Mouse (Mus musculus): ENCODE data around the gene Orm2. TPM values are rescaled to one million over a fixed set of nuclear protein-coding genes. Genes with fewer than 3 reads are reported as not detected.

Gene Orm2
- total and polyA plus RNA-seq, 3 experiments, result not detected

DNA sequence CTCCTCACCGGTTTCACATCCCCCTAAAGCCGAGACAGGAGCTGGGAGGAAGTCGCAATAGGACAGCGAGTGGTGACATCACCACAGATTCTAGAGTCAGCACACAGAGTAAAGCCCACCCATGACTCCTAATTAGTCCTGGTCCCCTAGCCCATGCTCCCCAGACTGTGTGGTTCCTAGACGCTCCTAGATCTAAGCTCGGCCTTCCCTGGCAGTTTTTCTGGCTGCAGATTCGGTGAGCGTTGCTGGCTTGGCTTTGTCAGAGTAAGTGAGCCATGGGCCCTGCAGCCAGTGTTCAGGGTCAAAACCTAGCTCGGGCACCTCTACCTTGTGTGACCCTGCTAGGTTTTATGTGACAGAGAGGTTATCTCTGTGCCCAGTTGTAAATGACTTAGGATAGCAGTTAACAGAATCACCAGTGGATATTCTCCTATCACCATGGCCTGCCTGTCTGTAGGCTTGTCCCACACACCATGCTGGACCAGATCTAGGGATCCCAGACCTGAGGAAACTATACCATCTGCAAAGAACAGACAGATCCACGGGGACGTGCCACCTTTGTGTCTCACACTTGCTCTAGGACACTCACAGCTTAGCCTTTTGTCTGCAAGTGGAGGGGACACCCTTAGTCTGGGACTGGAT, 27.8 kb downstream of the Orm2 start:
- intact Hi-C loops (cut with DNase I), result no loop called here
- DNase-seq, result peak in 1 of 2 experiments; percentile 25

DNA sequence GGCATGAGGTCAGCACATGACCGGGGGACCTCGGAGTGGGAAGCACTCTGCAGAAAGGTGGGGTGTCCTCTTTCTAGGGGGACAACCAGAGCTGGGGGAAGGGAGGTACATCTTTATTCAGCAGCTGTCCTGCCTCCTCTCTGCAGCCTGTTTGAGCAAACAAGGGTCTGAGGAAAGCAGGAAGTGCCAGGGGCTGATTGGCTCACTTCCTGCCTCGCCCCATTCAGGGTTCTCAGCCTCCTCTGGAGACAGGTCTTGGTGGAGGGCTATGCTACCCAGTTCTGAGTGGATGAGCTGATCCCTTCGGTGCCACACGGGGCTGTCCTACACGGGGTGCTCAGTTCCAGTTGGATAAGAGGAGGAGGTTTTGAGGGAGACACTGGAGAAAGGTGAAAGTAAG, 29.1 kb downstream of the Orm2 start:
- no peak overlapping the region for H3K27ac ChIP-seq
- H3K27me3 ChIP-seq (ENCODE audit: control insufficient read depth, insufficient read depth, low read length), result no peaks in the 10 kb centered on the region
- intact Hi-C loops (cut with DNase I), result no loop called here
- peaks cover 3% of the 10 kb centered on the region; the same call in 1 of the 2 replicates for H3K4me1 ChIP-seq (ENCODE audit: control insufficient read depth, insufficient read depth, low read length)
- no peak for TF ChIP-seq EP300 (IDR thresholded peaks at IDR 0.05; ENCODE audit: insufficient read depth, low read depth, low read length)
- no peak for TF ChIP-seq POLR2A (IDR thresholded peaks at IDR 0.05; ENCODE audit: insufficient read depth, low read depth, low read length)
- no peak for TF ChIP-seq CTCF (IDR thresholded peaks at IDR 0.05)
- WGBS, result 66% methylated on average over 6 of the region's 6 CpGs
- no peaks in the 10 kb centered on the region for H3K36me3 ChIP-seq (ENCODE audit: control insufficient read depth, insufficient read depth, low read length)
- H3K9ac ChIP-seq (ENCODE audit: low read depth, low read length), result no peak overlapping the region
- no peaks in the 10 kb centered on the region for H3K79me2 ChIP-seq (replicated peaks; ENCODE audit: control insufficient read depth, insufficient read depth, low read length)
- H3K4me3 ChIP-seq, result no peak overlapping the region
- peak in 1 of 2 experiments; percentile 31 for DNase-seq

More for the DNA sequence above, 27.8 kb downstream of the Orm2 start:
- TF ChIP-seq EP300 (IDR thresholded peaks at IDR 0.05; ENCODE audit: insufficient read depth, low read depth, low read length), result no peak
- TF ChIP-seq POLR2A (IDR thresholded peaks at IDR 0.05; ENCODE audit: insufficient read depth, low read depth, low read length), result no peak
- no peak for TF ChIP-seq CTCF (IDR thresholded peaks at IDR 0.05)
- Histone ChIP-seq H3K9ac (ENCODE audit: low read depth, low read length) (no peak overlapping the region), H3K79me2 (replicated peaks; ENCODE audit: control insufficient read depth, insufficient read depth, low read length) (no peaks in the 10 kb centered on the region), H3K36me3 (ENCODE audit: control insufficient read depth, insufficient read depth, low read length) (no peaks in the 10 kb centered on the region), H3K4me1 (ENCODE audit: control insufficient read depth, insufficient read depth, low read length) (peaks cover 3% of the 10 kb centered on the region; the same call in 1 of the 2 replicates), H3K27me3 (ENCODE audit: control insufficient read depth, insufficient read depth, low read length) (no peaks in the 10 kb centered on the region), H3K4me3 (no peak overlapping the region), H3K27ac (no peak overlapping the region)
- WGBS, result 77% methylated on average over 11 of the region's 11 CpGs

DNA sequence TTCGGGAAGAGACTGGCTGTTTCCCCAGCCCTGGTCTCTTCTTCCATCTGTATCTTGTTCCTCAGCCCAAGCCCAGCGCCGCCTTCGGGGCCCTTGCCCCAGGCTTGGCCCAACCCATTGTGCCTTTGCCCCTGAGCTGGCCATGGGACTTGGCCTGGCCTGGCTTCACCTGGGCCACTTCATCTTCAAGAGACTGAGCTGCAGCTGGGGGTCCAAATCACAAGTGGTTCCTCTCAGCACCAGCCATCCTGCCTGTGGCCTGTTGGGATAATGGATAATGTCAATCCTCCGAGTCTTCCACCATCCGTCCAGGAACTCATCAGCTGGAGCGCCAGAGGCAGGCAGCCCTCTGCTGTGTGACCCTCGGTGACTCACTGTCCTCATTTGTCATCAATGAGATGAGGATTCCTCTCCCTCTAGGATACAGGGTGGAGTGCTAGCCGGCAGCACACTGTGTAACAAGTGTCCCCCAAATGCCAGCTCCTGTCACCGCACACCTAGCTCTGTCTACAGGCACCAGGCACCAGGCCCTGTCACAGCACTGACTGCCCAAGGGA, 35.8 kb downstream of the Orm2 start:
- Histone ChIP-seq H3K27ac (no peak overlapping the region; the same call in 1 of the 2 replicates), H3K4me1 (ENCODE audit: control insufficient read depth, insufficient read depth, low read length) (peaks cover 17% of the 10 kb centered on the region), H3K27me3 (ENCODE audit: control insufficient read depth, insufficient read depth, low read length) (no peaks in the 10 kb centered on the region), H3K79me2 (replicated peaks; ENCODE audit: control insufficient read depth, insufficient read depth, low read length) (no peaks in the 10 kb centered on the region), H3K36me3 (ENCODE audit: control insufficient read depth, insufficient read depth, low read length) (no peaks in the 10 kb centered on the region), H3K4me3 (no peak overlapping the region), H3K9ac (ENCODE audit: low read depth, low read length) (no peak overlapping the region)
- intact Hi-C loops (cut with DNase I), result no loop called here
- no peak for DNase-seq
- TF ChIP-seq EP300 (IDR thresholded peaks at IDR 0.05; ENCODE audit: insufficient read depth, low read depth, low read length) (no peak), CTCF (IDR thresholded peaks at IDR 0.05) (no peak)
- 86% methylated on average over 10 of the region's 10 CpGs for WGBS

GRCm38 (mm10) chr4:63398854-63399609, 36.8 kb downstream of the Orm2 start:
- 32% methylated on average over 11 of the region's 11 CpGs for WGBS
- no peak for TF ChIP-seq CTCF (IDR thresholded peaks at IDR 0.05)
- DNase-seq, result peak; percentile 61 to 79
- Histone ChIP-seq H3K27me3 (ENCODE audit: control insufficient read depth, insufficient read depth, low read length) (no peaks in the 10 kb centered on the region), H3K9ac (ENCODE audit: low read depth, low read length) (peak overlapping the region; percentile 4; the same call in 1 of the 2 replicates), H3K27ac (peak overlapping the region; percentile 80), H3K79me2 (replicated peaks; ENCODE audit: control insufficient read depth, insufficient read depth, low read length) (no peaks in the 10 kb centered on the region), H3K36me3 (ENCODE audit: control insufficient read depth, insufficient read depth, low read length) (no peaks in the 10 kb centered on the region), H3K4me1 (ENCODE audit: control insufficient read depth, insufficient read depth, low read length) (peaks cover 19% of the 10 kb centered on the region), H3K4me3 (peak overlapping the region; percentile 20; the same call in 1 of the 2 replicates)
- intact Hi-C loops (cut with DNase I), result no loop called here

GRCm38 (mm10) chr4:63399691-63400270, 37.5 kb downstream of the Orm2 start:
- TF ChIP-seq CTCF (IDR thresholded peaks at IDR 0.05), result peak; percentile 39
- TF ChIP-seq EP300 (IDR thresholded peaks at IDR 0.05; ENCODE audit: insufficient read depth, low read depth, low read length), result 0 out of 2 replicates have a peak, but pooled peaks have one; percentile 4
- no peak for TF ChIP-seq POLR2A (IDR thresholded peaks at IDR 0.05; ENCODE audit: insufficient read depth, low read depth, low read length)
- intact Hi-C loops (cut with DNase I), result loop anchor here (10.0 kb wide), 1 partner anchor 885 kb away; the partner anchor contains the start of gene Alad
- Histone ChIP-seq H3K27ac (peak overlapping the region; percentile 80), H3K79me2 (replicated peaks; ENCODE audit: control insufficient read depth, insufficient read depth, low read length) (no peaks in the 10 kb centered on the region), H3K4me3 (peak overlapping the region; percentile 20; the same call in 1 of the 2 replicates), H3K36me3 (ENCODE audit: control insufficient read depth, insufficient read depth, low read length) (no peaks in the 10 kb centered on the region), H3K4me1 (ENCODE audit: control insufficient read depth, insufficient read depth, low read length) (peaks cover 22% of the 10 kb centered on the region), H3K27me3 (ENCODE audit: control insufficient read depth, insufficient read depth, low read length) (no peaks in the 10 kb centered on the region), H3K9ac (ENCODE audit: low read depth, low read length) (peak overlapping the region; percentile 24; the same call in 1 of the 2 replicates)
- DNase-seq, result peak in 1 of 2 experiments; percentile 61
- 53% methylated on average over 8 of the region's 8 CpGs for WGBS

All from heart, adult 2 months (tissue).